ENCODE assay signal across 8 mouse cellular contexts in genomic region chr9:106210853-106211609, GRCm38 (mm10). TPM values are rescaled to one million over a fixed set of nuclear protein-coding genes. Genes with fewer than 3 reads are reported as not detected.
DNase-seq lines count a peak whose midpoint lies in the region; ATAC-seq lines count a peak whose summit lies in the region.

No protein-coding gene starts in this region.

- no peaks in the 10 kb centered on the region for H3K27me3 ChIP-seq in heart, embryonic 14.5 days (ENCODE audit: control insufficient read depth, insufficient read depth, low read length)
- H3K27me3 ChIP-seq in intestine, embryonic 14.5 days (replicated peaks; ENCODE audit: control insufficient read depth, insufficient read depth, low read length) = no peaks in the 10 kb centered on the region
- no peaks in the 10 kb centered on the region for H3K27me3 ChIP-seq in neural tube, embryonic 15.5 days (replicated peaks)

- peaks cover 12 to 23% of the 10 kb centered on the region in 2 experiments for H3K4me1 ChIP-seq in heart, embryonic 14.5 days (ENCODE audit: control insufficient read depth in 2 of 2, insufficient read depth in 2 of 2, low read length in 2 of 2)
- no peaks in the 10 kb centered on the region; the same call in 1 of the 2 replicates for H3K4me1 ChIP-seq in intestine, embryonic 14.5 days (replicated peaks; ENCODE audit: control insufficient read depth, insufficient read depth, low read length)
- H3K4me1 ChIP-seq in neural tube, embryonic 15.5 days = peaks cover 26% of the 10 kb centered on the region

- H3K27ac ChIP-seq in heart, embryonic 14.5 days (replicated peaks in 1 of 2; ENCODE audit: control insufficient read depth in 1 of 2, insufficient read depth in 1 of 2, low read depth in 2 of 2, low read length in 2 of 2) = peak overlapping the region in 1 of 2 experiments; percentile 20; a peak in 1 of 4 replicates
- H3K27ac ChIP-seq in intestine, embryonic 14.5 days (ENCODE audit: low read depth) = no peak overlapping the region
- peak overlapping the region; percentile 67; the same call in 1 of the 2 replicates for H3K27ac ChIP-seq in neural tube, embryonic 15.5 days (replicated peaks)

- H3K9ac ChIP-seq in heart, embryonic 14.5 days (ENCODE audit: low read length) = peak overlapping the region; percentile 72
- no peak overlapping the region for H3K9ac ChIP-seq in intestine, embryonic 14.5 days (ENCODE audit: low read length)
- H3K9ac ChIP-seq in neural tube, embryonic 15.5 days (replicated peaks) = 0 out of 2 replicates have a peak overlapping the region, but pooled peaks have one; percentile 28

- no peaks in the 10 kb centered on the region for H3K9me3 ChIP-seq in heart, embryonic 14.5 days (ENCODE audit: control insufficient read depth, low read length)
- H3K9me3 ChIP-seq in intestine, embryonic 14.5 days (ENCODE audit: control insufficient read depth, low read length) = no peaks in the 10 kb centered on the region
- no peaks in the 10 kb centered on the region for H3K9me3 ChIP-seq in neural tube, embryonic 15.5 days (replicated peaks)

- peak overlapping the region; percentile 69 for H3K4me2 ChIP-seq in heart, embryonic 14.5 days (ENCODE audit: low read length)
- H3K4me2 ChIP-seq in intestine, embryonic 14.5 days (ENCODE audit: low read length) = peak overlapping the region; percentile 31
- H3K4me2 ChIP-seq in neural tube, embryonic 15.5 days = peak overlapping the region; percentile 57

- H3K4me3 ChIP-seq in heart, embryonic 14.5 days (ENCODE audit: control insufficient read depth in 1 of 2, insufficient read depth in 1 of 2, low read depth in 1 of 2, low read length in 2 of 2) = peak overlapping the region in 1 of 2 experiments; percentile 35; a peak in 2 of 4 replicates
- H3K4me3 ChIP-seq in intestine, embryonic 14.5 days (ENCODE audit: low read depth, low read length) = no peak overlapping the region
- no peak overlapping the region for H3K4me3 ChIP-seq in neural tube, embryonic 15.5 days (replicated peaks)

- peaks cover 47% of the 10 kb centered on the region for H3K36me3 ChIP-seq in heart, embryonic 14.5 days (ENCODE audit: control insufficient read depth, insufficient read depth, low read length)
- H3K36me3 ChIP-seq in intestine, embryonic 14.5 days (ENCODE audit: control insufficient read depth, insufficient read depth, low read length) = peaks cover 57% of the 10 kb centered on the region
- H3K36me3 ChIP-seq in neural tube, embryonic 15.5 days = peaks cover 39% of the 10 kb centered on the region

- 57% methylated on average over 8 of the region's 9 CpGs for WGBS in heart, embryonic 14.5 days
- WGBS in intestine, embryonic 14.5 days = 68% methylated on average over 9 of the region's 9 CpGs
- whole genome bisulfite sequencing in neural tube, embryonic 15.5 days = 37% methylated on average over 9 of the region's 9 CpGs

- DNase-seq in heart, adult 9 months (ENCODE audit: low spot score in 2 of 2) = no peak
- peak; percentile 60 for DNase-seq in brain, adult 2 months (ENCODE audit: low read depth, low spot score)
- DNase-seq in intestine, embryonic 14.5 days (ENCODE audit: low spot score) = no peak
- DNase-seq in right cerebral cortex, postnatal 10 days (ENCODE audit: low spot score in 2 of 2) = no peak
- no peak for DNase-seq in frontal cortex, postnatal 25 days (ENCODE audit: low spot score in 2 of 2)
- no peak for DNase-seq in right cerebral cortex, postnatal 36 days (ENCODE audit: low spot score in 2 of 2)

- no peak for ATAC-seq in heart, embryonic 14.5 days (ENCODE audit: insufficient number of reproducible peaks, insufficient read depth, low FRiP score, low read depth)
- ATAC-seq in intestine, embryonic 14.5 days (replicated peaks; ENCODE audit: low FRiP score, low TSS enrichment, low read depth) = no peak
- ATAC-seq in neural tube, embryonic 15.5 days (ENCODE audit: low FRiP score) = no peak

RNA-seq across cellular contexts. Expression of gene Twf2, which starts 8.1 kb away (rescaled TPM):
- polyA plus RNA-seq in heart, embryonic 14.5 days (2014; fragmentation: Nextera tagmentation; extraction: Ambion mirVana) = 45.5 and 48.8 TPM in 2 replicates
- polyA plus RNA-seq in intestine, embryonic 14.5 days (2014; fragmentation: Nextera tagmentation; extraction: Ambion mirVana) = 56.4 and 59.5 TPM in 2 replicates
- 48.1 and 58.2 TPM in 2 replicates for polyA plus RNA-seq in neural tube, embryonic 15.5 days (2015; fragmentation: Nextera tagmentation; extraction: Ambion mirVana)

RNA-seq across cellular contexts. Expression of gene Tlr9, which starts 11.4 kb away (rescaled TPM):
- 0.05 and 0.09 TPM in 2 replicates for polyA plus RNA-seq in heart, embryonic 14.5 days (2014; fragmentation: Nextera tagmentation; extraction: Ambion mirVana)
- 0.08 TPM in 1 of 2 replicates, not detected in the other for polyA plus RNA-seq in intestine, embryonic 14.5 days (2014; fragmentation: Nextera tagmentation; extraction: Ambion mirVana)
- polyA plus RNA-seq in neural tube, embryonic 15.5 days (2015; fragmentation: Nextera tagmentation; extraction: Ambion mirVana) = 0.05 TPM in 1 of 2 replicates, not detected in the other

RNA-seq across cellular contexts. Expression of gene Ppm1m, which starts 11.5 kb away (rescaled TPM):
- polyA plus RNA-seq in heart, embryonic 14.5 days (2014; fragmentation: Nextera tagmentation; extraction: Ambion mirVana) = 19.1 and 19.4 TPM in 2 replicates
- polyA plus RNA-seq in intestine, embryonic 14.5 days (2014; fragmentation: Nextera tagmentation; extraction: Ambion mirVana) = 31.2 and 33.6 TPM in 2 replicates
- polyA plus RNA-seq in neural tube, embryonic 15.5 days (2015; fragmentation: Nextera tagmentation; extraction: Ambion mirVana) = 16.9 and 20.5 TPM in 2 replicates

RNA-seq across cellular contexts. Expression of gene Alas1, which starts 37.4 kb away (rescaled TPM):
- polyA plus RNA-seq in heart, embryonic 14.5 days (2014; fragmentation: Nextera tagmentation; extraction: Ambion mirVana) = 162 and 181 TPM in 2 replicates
- polyA plus RNA-seq in intestine, embryonic 14.5 days (2014; fragmentation: Nextera tagmentation; extraction: Ambion mirVana) = 102 and 109 TPM in 2 replicates
- 105 and 107 TPM in 2 replicates for polyA plus RNA-seq in neural tube, embryonic 15.5 days (2015; fragmentation: Nextera tagmentation; extraction: Ambion mirVana)

RNA-seq across cellular contexts. Expression of gene Wdr82, which starts 40.3 kb away (rescaled TPM):
- 19.6 and 22.6 TPM in 2 replicates for polyA plus RNA-seq in heart, embryonic 14.5 days (2014; fragmentation: Nextera tagmentation; extraction: Ambion mirVana)
- polyA plus RNA-seq in intestine, embryonic 14.5 days (2014; fragmentation: Nextera tagmentation; extraction: Ambion mirVana) = 22.9 and 23.8 TPM in 2 replicates
- 28.6 and 32.1 TPM in 2 replicates for polyA plus RNA-seq in neural tube, embryonic 15.5 days (2015; fragmentation: Nextera tagmentation; extraction: Ambion mirVana)
